Mouse (Mus musculus): ENCODE measurements at regions not wholly inside any gene's neighbourhood (a gene's known extent, or its start where the extent isn't known, plus 50 kb on each side); places are given as distances from the start of the nearest gene placed in this dataset.
"Not testable (repeated sequence)": the region's sequence is repeated elsewhere in the genome, so short reads cannot be mapped to it uniquely, and the experiment has no call there.

- H3K27ac ChIP-seq (replicated peaks) = no peak overlapping the region
- no peaks in the 10 kb centered on the region for H3K27me3 ChIP-seq (replicated peaks)
- H3K36me3 ChIP-seq = no peaks in the 10 kb centered on the region
- H3K9me3 ChIP-seq (replicated peaks) = no peaks in the 10 kb centered on the region
- no peak overlapping the region for H3K4me2 ChIP-seq
- 29% methylated on average over 3 of the region's 3 CpGs for WGBS
- no peak for ATAC-seq (ENCODE audit: low FRiP score)
- no peaks in the 10 kb centered on the region for H3K4me1 ChIP-seq
- no peak overlapping the region for H3K4me3 ChIP-seq (replicated peaks)
- no peak overlapping the region for H3K9ac ChIP-seq (replicated peaks)
Observed at GRCm38 (mm10) chr3:111402135-111402534, 1151.3 kb upstream of the Prmt6 start.

GRCm38 (mm10) chr3:111393127-111393526 lies 1142.3 kb upstream of the Prmt6 start:
- H3K9ac ChIP-seq (replicated peaks) = no peak overlapping the region
- no peaks in the 10 kb centered on the region for H3K27me3 ChIP-seq (replicated peaks)
- H3K9me3 ChIP-seq (replicated peaks) = no peaks in the 10 kb centered on the region
- H3K4me3 ChIP-seq (replicated peaks) = no peak overlapping the region
- no peak overlapping the region for H3K27ac ChIP-seq (replicated peaks)
- H3K4me2 ChIP-seq = no peak overlapping the region
- no peaks in the 10 kb centered on the region for H3K4me1 ChIP-seq
- H3K36me3 ChIP-seq = no peaks in the 10 kb centered on the region
- ATAC-seq (ENCODE audit: low FRiP score) = no peak

GRCm38 (mm10) chr3:111392713-111393112 lies 1141.9 kb upstream of the Prmt6 start:
- H3K9me3 ChIP-seq (replicated peaks); H3K4me1 ChIP-seq; H3K36me3 ChIP-seq; H3K27me3 ChIP-seq (replicated peaks); H3K4me2 ChIP-seq; H3K4me3 ChIP-seq (replicated peaks); H3K9ac ChIP-seq (replicated peaks); H3K27ac ChIP-seq (replicated peaks); ATAC-seq (ENCODE audit: low FRiP score): not testable (repeated sequence)
- WGBS = 80% methylated on average over 1 of the region's 1 CpGs

GRCm38 (mm10) chr3:111386745-111387144 lies 1135.9 kb upstream of the Prmt6 start:
- no peak overlapping the region for H3K4me2 ChIP-seq
- no peaks in the 10 kb centered on the region for H3K9me3 ChIP-seq (replicated peaks)
- no peak for ATAC-seq (ENCODE audit: low FRiP score)
- no peak overlapping the region for H3K9ac ChIP-seq (replicated peaks)
- H3K4me1 ChIP-seq = no peaks in the 10 kb centered on the region
- H3K4me3 ChIP-seq (replicated peaks) = no peak overlapping the region
- WGBS = 93% methylated on average over 1 of the region's 1 CpGs
- H3K36me3 ChIP-seq = no peaks in the 10 kb centered on the region
- no peak overlapping the region for H3K27ac ChIP-seq (replicated peaks)
- H3K27me3 ChIP-seq (replicated peaks) = no peaks in the 10 kb centered on the region

GRCm38 (mm10) chr3:111386334-111386733 lies 1135.5 kb upstream of the Prmt6 start:
- H3K27ac ChIP-seq (replicated peaks) = no peak overlapping the region
- no peak overlapping the region for H3K4me2 ChIP-seq
- no peaks in the 10 kb centered on the region for H3K36me3 ChIP-seq
- no peaks in the 10 kb centered on the region for H3K9me3 ChIP-seq (replicated peaks)
- no peak for ATAC-seq (ENCODE audit: low FRiP score)
- no peak overlapping the region for H3K9ac ChIP-seq (replicated peaks)
- H3K4me1 ChIP-seq = no peaks in the 10 kb centered on the region
- no peaks in the 10 kb centered on the region for H3K27me3 ChIP-seq (replicated peaks)
- no peak overlapping the region for H3K4me3 ChIP-seq (replicated peaks)

GRCm38 (mm10) chr3:111385627-111386026 lies 1134.8 kb upstream of the Prmt6 start:
- Histone ChIP-seq H3K4me3 (replicated peaks) (no peak overlapping the region), H3K27me3 (replicated peaks) (no peaks in the 10 kb centered on the region), H3K27ac (replicated peaks) (no peak overlapping the region), H3K36me3 (no peaks in the 10 kb centered on the region), H3K4me1 (no peaks in the 10 kb centered on the region), H3K4me2 (no peak overlapping the region), H3K9ac (replicated peaks) (no peak overlapping the region), H3K9me3 (replicated peaks) (no peaks in the 10 kb centered on the region)
- WGBS = 95% methylated on average over 7 of the region's 7 CpGs
- ATAC-seq (ENCODE audit: low FRiP score) = no peak

GRCm38 (mm10) chr3:111371259-111371658 lies 1120.5 kb upstream of the Prmt6 start:
- no peaks in the 10 kb centered on the region for H3K4me1 ChIP-seq
- H3K9me3 ChIP-seq (replicated peaks) = no peaks in the 10 kb centered on the region
- no peaks in the 10 kb centered on the region for H3K27me3 ChIP-seq (replicated peaks)
- no peaks in the 10 kb centered on the region for H3K36me3 ChIP-seq
- no peak overlapping the region for H3K4me2 ChIP-seq
- no peak for ATAC-seq (ENCODE audit: low FRiP score)
- H3K4me3 ChIP-seq (replicated peaks) = no peak overlapping the region
- H3K27ac ChIP-seq (replicated peaks) = no peak overlapping the region
- WGBS = 83% methylated on average over 1 of the region's 1 CpGs
- H3K9ac ChIP-seq (replicated peaks) = no peak overlapping the region

- no peaks in the 10 kb centered on the region for H3K9me3 ChIP-seq (replicated peaks)
- no peak overlapping the region for H3K4me2 ChIP-seq
- no peaks in the 10 kb centered on the region for H3K27me3 ChIP-seq (replicated peaks)
- 37% methylated on average over 2 of the region's 2 CpGs for WGBS
- no peaks in the 10 kb centered on the region for H3K36me3 ChIP-seq
- H3K9ac ChIP-seq (replicated peaks) = no peak overlapping the region
- no peak overlapping the region for H3K27ac ChIP-seq (replicated peaks)
- H3K4me3 ChIP-seq (replicated peaks) = no peak overlapping the region
- no peaks in the 10 kb centered on the region for H3K4me1 ChIP-seq
- ATAC-seq (ENCODE audit: low FRiP score) = no peak
Observed at GRCm38 (mm10) chr3:111338247-111338646, 1087.4 kb upstream of the Prmt6 start.

GRCm38 (mm10) chr3:111291018-111291538 lies 1040.3 kb upstream of the Prmt6 start:
- Histone ChIP-seq H3K4me2 (no peak overlapping the region), H3K36me3 (no peaks in the 10 kb centered on the region), H3K27me3 (replicated peaks) (no peaks in the 10 kb centered on the region), H3K9me3 (replicated peaks) (no peaks in the 10 kb centered on the region), H3K4me1 (no peaks in the 10 kb centered on the region), H3K4me3 (replicated peaks) (no peak overlapping the region), H3K9ac (replicated peaks) (no peak overlapping the region), H3K27ac (replicated peaks) (no peak overlapping the region)
- WGBS = 44% methylated on average over 2 of the region's 2 CpGs
- ATAC-seq (ENCODE audit: low FRiP score) = peak; percentile 89

- no peak overlapping the region for H3K4me3 ChIP-seq (replicated peaks)
- H3K4me1 ChIP-seq = no peaks in the 10 kb centered on the region
- no peak for ATAC-seq (ENCODE audit: low FRiP score)
- H3K27me3 ChIP-seq (replicated peaks) = no peaks in the 10 kb centered on the region
- H3K27ac ChIP-seq (replicated peaks) = no peak overlapping the region
- H3K9me3 ChIP-seq (replicated peaks) = no peaks in the 10 kb centered on the region
- no peaks in the 10 kb centered on the region for H3K36me3 ChIP-seq
- H3K9ac ChIP-seq (replicated peaks) = no peak overlapping the region
- no peak overlapping the region for H3K4me2 ChIP-seq
Observed at GRCm38 (mm10) chr3:111281584-111281983, 1030.8 kb upstream of the Prmt6 start.

Measured in neural tube, embryonic 15.5 days (tissue).